Mouse (Mus musculus): ENCODE results near the gene Gm11733. TPM values are rescaled to one million over a fixed set of nuclear protein-coding genes. Genes with fewer than 3 reads are reported as not detected.
A peak's percentile ranks its signal among the peaks of the same experiment; 100 is the strongest.

Gene Gm11733
- total RNA-seq, 2 experiments from 2014 or later, result not detected

DNA sequence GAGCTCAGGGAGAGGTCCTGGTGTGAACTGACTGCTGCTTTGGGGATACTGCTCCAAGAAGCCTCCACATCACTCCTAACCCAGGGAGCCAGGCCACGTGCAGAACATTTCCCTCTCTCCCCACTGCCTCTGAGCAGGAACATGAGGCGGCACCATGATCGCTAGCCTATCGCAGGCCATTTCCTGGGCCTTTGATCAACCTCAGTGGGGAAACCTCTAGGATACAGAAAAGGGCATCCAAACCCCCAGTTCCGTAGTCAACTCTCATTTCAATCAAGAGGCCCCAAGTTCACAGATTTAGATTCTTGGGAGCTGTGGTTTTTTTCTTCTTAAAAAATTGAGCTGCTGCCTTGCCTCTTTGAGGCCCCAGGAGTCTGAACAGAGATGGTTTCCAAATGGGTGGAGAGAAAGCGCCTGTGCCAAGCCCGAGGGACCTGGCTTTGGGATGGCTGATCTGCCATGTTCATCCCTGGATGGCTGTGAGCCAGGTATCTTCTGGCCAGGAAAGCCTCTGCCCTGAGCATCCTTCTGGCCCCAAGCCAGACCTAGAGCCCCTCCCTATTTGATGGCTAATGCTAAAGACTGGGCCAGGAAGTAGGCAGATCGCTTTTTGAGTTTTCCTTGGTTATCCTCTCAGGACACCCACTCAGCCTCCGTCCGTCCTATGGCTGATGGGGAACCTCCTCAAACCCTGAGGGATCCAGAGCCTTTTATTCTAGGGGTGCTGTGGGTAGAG is 5.7 kb upstream of the Gm11733 start:
- peak in 1 of 2 experiments; percentile 45 for DNase-seq (ENCODE audit: low spot score in 2 of 2)

DNA sequence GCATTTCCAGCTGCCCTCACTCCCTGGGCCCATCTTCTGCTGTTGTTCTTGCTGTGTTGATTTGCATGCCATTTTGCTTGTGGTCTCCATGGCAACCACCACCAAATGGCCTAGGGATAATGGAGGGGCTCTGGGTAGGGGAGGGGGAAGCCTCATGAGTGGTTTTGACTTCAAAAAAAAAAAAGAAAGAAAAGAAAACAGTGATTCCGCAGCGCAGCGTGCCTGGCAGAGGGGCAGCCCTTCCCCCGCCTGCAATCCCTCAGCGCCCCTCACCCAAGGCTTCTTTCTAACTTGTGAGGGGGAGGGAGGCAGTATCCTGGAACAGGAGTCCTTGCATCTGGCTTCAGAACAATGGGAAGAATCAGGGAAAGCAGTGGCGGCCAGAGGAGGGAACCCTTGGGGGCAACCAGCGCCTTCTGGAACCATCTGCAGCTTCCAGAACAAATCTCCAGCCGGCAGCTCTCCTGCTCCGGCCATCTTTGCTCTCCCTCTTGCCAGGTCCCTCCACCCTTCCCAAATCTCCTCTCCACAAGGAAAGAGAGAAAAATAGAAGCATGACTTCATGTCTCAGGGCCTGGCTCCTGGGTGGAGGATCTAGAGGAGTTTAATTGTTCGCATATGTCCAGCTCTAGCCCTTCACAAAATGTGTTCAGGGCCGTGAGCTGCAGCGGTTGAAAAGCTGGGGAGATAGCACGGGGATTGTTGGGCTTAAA is 5.0 kb upstream of the Gm11733 start:
- DNase-seq (ENCODE audit: low spot score in 2 of 2), result peak; percentile 49 to 63

DNA sequence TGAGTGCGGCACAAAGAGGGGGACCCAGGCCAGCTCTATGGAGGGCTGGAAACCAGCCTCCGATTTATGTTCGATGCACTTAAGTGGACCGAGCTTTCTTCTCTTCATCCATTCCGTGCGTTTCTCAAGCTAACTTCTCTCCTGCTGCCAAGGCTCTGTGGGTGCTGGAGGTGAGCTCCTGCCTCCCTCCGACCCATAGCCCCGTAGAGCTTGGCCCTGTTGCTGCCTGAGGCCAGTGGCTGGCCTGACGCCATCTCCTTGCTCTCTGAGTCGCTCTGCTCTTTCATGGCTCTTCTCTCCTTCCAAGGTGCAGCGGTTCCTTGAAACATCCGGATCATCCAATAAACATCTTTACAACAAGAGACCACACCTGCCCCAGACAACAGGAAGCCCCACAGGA is 4.4 kb upstream of the Gm11733 start:
- no peak for DNase-seq (ENCODE audit: low spot score in 2 of 2)

DNA sequence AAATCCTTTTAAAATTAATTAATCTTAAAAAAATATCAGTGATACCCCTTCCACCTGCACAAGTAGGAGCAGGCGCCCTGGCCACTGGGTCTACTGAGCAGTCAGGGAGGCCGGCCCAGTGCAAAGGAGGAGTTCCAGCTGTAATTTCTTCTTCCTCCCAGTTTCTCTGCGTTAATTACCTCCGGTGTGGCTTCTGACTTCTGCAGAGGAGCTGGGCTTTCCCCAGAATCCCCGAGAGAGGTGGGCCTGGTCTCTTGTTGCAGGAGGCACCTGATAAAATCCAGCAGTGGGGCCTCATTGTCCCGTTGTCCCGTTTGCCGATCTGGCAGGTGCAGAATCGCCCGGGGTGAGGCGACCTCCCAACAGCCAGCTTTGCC is 1.9 kb upstream of the Gm11733 start:
- no peak for DNase-seq (ENCODE audit: low spot score in 2 of 2)

GRCm38 (mm10) chr11:117482677-117483511 is 1.3 kb upstream of the Gm11733 start:
- peak; percentile 98 for DNase-seq (ENCODE audit: low spot score in 2 of 2)

DNA sequence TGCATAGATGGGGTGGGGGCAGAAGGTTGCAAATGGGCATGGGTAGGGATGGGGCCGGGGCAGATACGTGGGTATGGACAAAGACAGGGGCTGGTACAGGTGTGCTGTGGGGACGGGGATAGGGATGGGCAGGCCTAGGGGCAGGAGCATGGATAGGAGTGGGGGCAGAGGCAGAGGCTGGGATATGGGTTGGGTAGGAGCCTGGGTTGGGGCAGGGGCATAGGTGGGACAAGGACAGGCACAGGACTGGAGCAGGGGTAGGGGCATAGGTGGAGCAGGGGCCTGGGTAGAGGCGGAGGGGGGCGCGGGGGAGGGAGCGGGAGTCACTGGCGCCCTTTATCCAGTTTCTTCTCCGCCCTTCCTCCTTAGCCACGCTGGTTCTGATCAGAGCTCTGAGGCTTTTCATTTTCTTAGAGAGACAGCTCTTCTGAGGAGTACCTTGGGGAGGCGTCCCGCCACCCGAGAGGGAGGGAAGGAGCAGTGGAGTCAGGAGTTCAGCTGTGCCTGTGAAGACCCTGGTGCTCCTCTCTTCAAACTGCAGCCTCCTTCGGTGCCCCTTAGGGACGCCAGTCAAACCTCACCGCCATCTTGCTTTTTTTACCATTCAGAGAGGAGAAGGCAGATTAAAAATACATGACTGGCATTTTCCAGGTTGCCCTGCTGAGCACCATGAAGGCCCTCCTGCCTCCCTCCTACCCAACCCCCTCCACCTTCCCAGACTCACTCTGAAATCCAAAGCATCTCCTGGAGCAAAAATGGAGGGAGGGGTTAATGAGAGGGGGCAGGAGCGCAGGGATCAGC is 7.4 kb downstream of the Gm11733 start:
- no peak for DNase-seq (ENCODE audit: low spot score in 2 of 2)

DNA sequence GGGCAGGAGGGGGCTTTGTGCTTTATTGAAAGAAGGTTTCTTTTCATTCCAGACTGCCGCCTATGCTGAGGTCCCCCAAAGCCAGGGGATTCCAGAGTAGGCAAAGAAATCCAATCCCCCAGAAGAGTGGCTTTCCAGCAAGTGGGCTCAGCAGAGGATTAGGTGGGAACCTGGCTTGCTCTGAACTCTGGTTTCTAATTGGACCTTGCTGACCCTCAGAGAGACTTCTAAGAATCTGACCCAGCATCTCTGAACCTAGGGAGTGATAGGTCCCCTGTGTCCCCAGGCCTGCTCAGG is 8.0 kb downstream of the Gm11733 start:
- no peak for DNase-seq (ENCODE audit: low spot score in 2 of 2)

GRCm38 (mm10) chr11:117496812-117497211 is 12.6 kb downstream of the Gm11733 start:
- DNase-seq (ENCODE audit: low spot score in 2 of 2), result peak in 1 of 2 experiments; percentile 42

DNA sequence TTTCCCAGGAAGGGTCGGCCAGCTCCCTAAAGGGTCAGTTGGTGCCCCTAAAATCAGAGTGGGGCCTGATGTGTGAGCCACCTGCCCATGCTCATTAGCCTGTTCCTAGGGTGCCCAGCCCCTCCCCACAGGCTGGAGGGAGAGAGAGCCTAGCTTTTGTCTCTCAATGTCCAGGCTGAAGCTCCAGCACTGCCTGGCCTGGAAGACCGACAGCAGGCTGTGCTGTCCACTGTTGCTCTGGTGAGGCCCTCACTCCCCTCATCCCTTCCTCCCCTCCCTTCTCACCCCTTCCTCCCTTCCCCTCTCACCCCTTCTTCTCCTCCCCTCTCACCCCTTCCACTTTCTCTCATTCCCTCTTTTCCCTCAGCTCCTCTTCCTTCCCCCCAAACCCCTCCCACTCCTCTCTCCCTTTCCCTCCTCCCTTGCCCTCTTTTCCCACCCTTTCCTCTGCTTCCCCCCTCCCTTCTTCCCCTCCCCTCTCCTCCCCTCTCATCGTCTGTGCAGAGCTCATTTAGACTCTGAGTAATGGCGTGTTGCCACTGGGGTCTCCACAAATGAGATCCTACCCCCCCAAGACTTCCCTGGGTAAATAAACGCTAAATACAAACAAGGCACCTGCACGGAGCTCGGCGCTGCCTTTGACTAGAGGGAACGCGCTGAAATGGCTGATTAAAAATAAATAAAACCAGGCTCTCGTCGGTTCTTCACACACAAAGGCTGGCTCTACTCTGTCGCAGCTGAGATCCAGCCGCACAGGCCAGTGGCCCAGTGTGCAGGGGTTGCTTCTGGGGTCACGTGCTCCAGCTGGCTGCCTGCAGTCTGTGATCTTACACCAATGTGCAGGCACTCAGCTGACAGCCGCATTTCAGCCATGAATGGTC is 13.3 kb downstream of the Gm11733 start:
- peak; percentile 61 to 64 for DNase-seq (ENCODE audit: low spot score in 2 of 2)

DNA sequence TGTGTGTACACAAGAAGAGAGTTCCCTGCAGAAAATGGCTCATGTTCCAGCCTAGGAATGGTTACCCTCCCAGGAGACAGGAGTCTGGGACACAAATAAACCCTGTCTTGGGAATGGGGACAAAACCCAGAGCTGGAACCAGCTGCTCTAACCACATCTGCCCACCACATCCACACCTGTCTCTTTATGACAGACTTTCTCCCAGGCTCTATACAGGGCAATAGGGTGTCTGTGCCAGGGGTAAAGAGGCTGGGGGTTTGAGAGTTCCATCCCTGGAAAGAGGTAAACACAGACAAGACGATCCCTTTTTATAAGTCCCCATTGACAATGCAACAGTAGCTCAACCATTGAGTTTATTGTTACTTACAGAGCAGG is 14.0 kb downstream of the Gm11733 start:
- DNase-seq (ENCODE audit: low spot score in 2 of 2), result no peak

GRCm38 (mm10) chr11:117508972-117509371 is 24.8 kb downstream of the Gm11733 start:
- DNase-seq (ENCODE audit: low spot score in 2 of 2), result peak; percentile 47 to 48

- DNase-seq (ENCODE audit: low spot score in 2 of 2), result no peak
Measured at GRCm38 (mm10) chr11:117515718-117516421, 31.7 kb downstream of the Gm11733 start.

DNA sequence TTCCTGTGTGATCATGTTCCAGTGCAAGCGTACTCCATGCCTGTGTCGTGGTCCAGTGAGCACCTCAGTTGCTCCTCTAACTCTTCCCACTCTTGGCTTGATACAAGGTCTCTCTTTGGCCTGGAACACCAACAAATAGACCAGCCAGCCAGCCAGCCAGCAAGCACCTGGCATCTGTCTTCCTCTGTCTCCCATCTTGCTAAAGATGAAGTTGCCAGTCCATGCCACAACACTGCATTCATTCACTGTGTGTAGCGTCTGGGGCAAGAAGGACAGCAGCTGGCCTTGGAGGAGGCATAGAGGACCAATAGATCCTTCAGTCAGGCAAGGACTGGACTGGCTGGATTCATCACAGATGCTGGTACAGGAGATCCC is 32.2 kb downstream of the Gm11733 start:
- no peak for DNase-seq (ENCODE audit: low spot score in 2 of 2)

- no peak for DNase-seq (ENCODE audit: low spot score in 2 of 2)
Measured at GRCm38 (mm10) chr11:117521906-117522780, 38.0 kb downstream of the Gm11733 start.

- peak; percentile 71 to 81 for DNase-seq (ENCODE audit: low spot score in 2 of 2)
Measured at GRCm38 (mm10) chr11:117522879-117523519, 38.8 kb downstream of the Gm11733 start.

- no peak for DNase-seq (ENCODE audit: low spot score in 2 of 2)
Measured at GRCm38 (mm10) chr11:117525606-117526349, 41.6 kb downstream of the Gm11733 start.

DNA sequence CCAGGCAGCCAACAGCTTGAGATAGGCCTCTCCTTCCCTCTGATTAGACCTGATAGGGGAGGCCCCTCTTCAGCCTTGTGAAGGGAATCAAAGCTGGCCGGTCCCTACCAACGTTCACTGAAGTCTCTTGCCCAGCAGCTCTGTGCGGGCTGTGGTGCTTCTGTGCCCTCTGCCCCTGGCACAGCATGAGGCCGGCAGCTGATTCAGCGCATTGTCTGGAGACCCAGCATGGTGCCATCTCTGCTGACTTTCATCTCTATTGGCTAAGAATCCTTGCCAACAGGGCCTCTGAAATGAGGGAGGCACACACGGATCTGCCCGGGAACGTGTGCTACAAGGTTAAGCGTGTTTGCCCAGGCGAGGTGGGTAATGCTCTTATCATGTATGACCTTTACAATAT is 48.2 kb downstream of the Gm11733 start:
- no peak for DNase-seq (ENCODE audit: low spot score in 2 of 2)
